Mouse (Mus musculus) ES-Bruce4 (cell line): ENCODE data around the gene Nav3. TPM values are rescaled to one million over a fixed set of nuclear protein-coding genes. Genes with fewer than 3 reads are reported as not detected.

Experiments
- H3K27ac ChIP-seq: 2 replicates; pipeline ENCODE4 v1.5.1; 2012; ENCODE audit warnings: low read length, inconsistent platforms; ENCODE audit not compliant: insufficient read depth
- H3K27me3 ChIP-seq: 2 replicates; pipeline ENCODE4 v1.6.1; 2012; ENCODE audit warnings: mild to moderate bottlenecking, low read length, inconsistent platforms; ENCODE audit not compliant: control insufficient read depth, poor library complexity, insufficient read depth, severe bottlenecking
- H3K36me3 ChIP-seq: 2 replicates; pipeline ENCODE4 v1.6.1; 2012; ENCODE audit warnings: inconsistent platforms, mild to moderate bottlenecking, low read length, moderate library complexity; ENCODE audit not compliant: control insufficient read depth, poor library complexity, insufficient read depth, severe bottlenecking
- H3K4me1 ChIP-seq: one replicate; pipeline ENCODE4 v1.8.1; 2011; ENCODE audit warnings: low read length; ENCODE audit not compliant: control insufficient read depth, insufficient read depth
- H3K4me3 ChIP-seq: 2 replicates; pipeline ENCODE4 v1.5.1; 2011; ENCODE audit warnings: low read depth, mild to moderate bottlenecking, low read length
- H3K9ac ChIP-seq: 2 replicates; pipeline ENCODE4 v1.6.1; 2012; ENCODE audit warnings: low read depth, mild to moderate bottlenecking, inconsistent platforms; ENCODE audit not compliant: poor library complexity, severe bottlenecking
- H3K9me3 ChIP-seq: replicated peaks from 2 replicates; pipeline ENCODE4 v1.6.1; 2012; ENCODE audit warnings: mild to moderate bottlenecking, low read length, inconsistent platforms; ENCODE audit not compliant: control insufficient read depth, poor library complexity, insufficient read depth, severe bottlenecking
- CTCF ChIP-seq: IDR thresholded peaks from one replicate; pipeline ENCODE4 v1.8.1; 2011; ENCODE audit warnings: low read depth, low read length
- EP300 ChIP-seq: IDR thresholded peaks from 2 replicates; pipeline ENCODE4 v1.6.1; 2011; ENCODE audit warnings: low read depth, low read length; ENCODE audit not compliant: insufficient read depth
- POLR2A ChIP-seq: IDR thresholded peaks from one replicate; pipeline ENCODE4 v1.8.1; 2011; ENCODE audit warnings: low read length; ENCODE audit not compliant: insufficient read depth
- polyA plus RNA-seq: library from polyadenylated mRNA; stranded (reverse); fragments of >200 nt; gene quantifications from 2 replicates; pipeline ENCODE4 v1.2.4, GENCODE M21; 2011; ENCODE audit warnings: low read depth; ENCODE audit not compliant: missing spikeins, insufficient read depth, insufficient read length

Nav3 gene
- polyA plus RNA-seq, 1 experiment = 0.36 TPM

DNA sequence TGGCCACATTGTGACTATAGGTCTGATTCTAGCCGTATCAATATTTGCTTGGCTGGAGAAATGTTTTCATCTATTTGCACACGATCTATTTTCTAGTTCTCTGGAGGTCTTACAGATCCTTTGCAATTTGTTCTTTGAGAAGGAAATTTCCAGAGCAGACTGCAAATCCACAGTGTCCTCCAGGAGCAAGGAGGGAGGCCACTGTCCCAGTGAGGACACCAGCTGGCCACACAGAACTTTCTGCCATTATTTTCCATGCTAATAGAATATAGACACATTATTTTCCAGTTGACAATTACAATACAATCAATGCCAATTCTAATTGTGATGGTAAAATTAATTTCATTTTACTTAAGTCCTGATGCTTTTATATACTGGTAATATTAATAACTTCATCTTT is 783.1 kb downstream of the Nav3 start:
- TF ChIP-seq CTCF (no peak), EP300 (no peak), POLR2A (no peak)
- Histone ChIP-seq H3K27me3 (no peaks in the 10 kb centered on the region), H3K4me3 (no peak overlapping the region)

DNA sequence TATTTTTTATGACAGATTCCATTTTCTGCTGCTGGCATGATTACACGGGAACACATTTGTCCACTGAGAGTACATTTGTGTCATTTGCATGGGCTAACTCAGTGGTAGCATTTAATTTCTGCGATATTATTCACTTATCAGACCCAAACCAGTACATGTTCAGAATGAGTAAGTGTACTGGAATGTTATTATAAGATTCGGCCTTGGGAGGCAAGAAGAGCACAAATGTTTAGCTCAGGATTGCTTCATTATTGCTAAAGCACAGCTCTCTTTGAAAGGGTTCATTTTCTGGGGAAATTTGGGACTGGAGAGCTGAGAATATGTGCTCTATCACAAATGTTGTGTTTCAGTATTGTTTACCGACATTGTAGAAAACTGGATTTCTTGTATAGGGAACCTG is 788.6 kb downstream of the Nav3 start:
- Histone ChIP-seq H3K9ac (no peak overlapping the region), H3K36me3 (no peaks in the 10 kb centered on the region), H3K27me3 (no peaks in the 10 kb centered on the region; the same call in 1 of the 2 replicates), H3K27ac (no peak overlapping the region), H3K9me3 (no peaks in the 10 kb centered on the region), H3K4me3 (no peak overlapping the region), H3K4me1 (no peaks in the 10 kb centered on the region)
- TF ChIP-seq POLR2A = no peak
- no peak for TF ChIP-seq CTCF
- TF ChIP-seq EP300 = no peak

More for the DNA sequence above, 783.1 kb downstream of the Nav3 start:
- Histone ChIP-seq H3K36me3 (no peaks in the 10 kb centered on the region), H3K9ac (no peak overlapping the region), H3K4me1 (no peaks in the 10 kb centered on the region), H3K9me3 (no peaks in the 10 kb centered on the region), H3K27ac (no peak overlapping the region)

- H3K9me3 ChIP-seq = no peaks in the 10 kb centered on the region
- TF ChIP-seq EP300 (no peak), CTCF (peak; percentile 38)
- H3K4me3 ChIP-seq = no peak overlapping the region
- H3K27ac ChIP-seq = no peak overlapping the region
- H3K9ac ChIP-seq = no peak overlapping the region
- no peaks in the 10 kb centered on the region for H3K4me1 ChIP-seq
- H3K27me3 ChIP-seq = no peaks in the 10 kb centered on the region; the same call in 1 of the 2 replicates
- H3K36me3 ChIP-seq = no peaks in the 10 kb centered on the region
These were observed 791.2 kb downstream of the Nav3 start for GRCm38 (mm10) chr10:109664629-109665317.

GRCm38 (mm10) chr10:109651516-109651915 is 804.5 kb downstream of the Nav3 start:
- H3K27ac ChIP-seq = no peak overlapping the region
- no peaks in the 10 kb centered on the region for H3K9me3 ChIP-seq
- no peaks in the 10 kb centered on the region for H3K27me3 ChIP-seq
- no peak overlapping the region for H3K4me3 ChIP-seq
- TF ChIP-seq EP300 (no peak), POLR2A (no peak), CTCF (no peak)
- H3K9ac ChIP-seq = no peak overlapping the region
- H3K4me1 ChIP-seq = no peaks in the 10 kb centered on the region
- no peaks in the 10 kb centered on the region for H3K36me3 ChIP-seq

- TF ChIP-seq EP300 (no peak), CTCF (no peak), POLR2A (no peak)
- Histone ChIP-seq H3K27me3 (no peaks in the 10 kb centered on the region), H3K4me3 (no peak overlapping the region), H3K9ac (no peak overlapping the region), H3K27ac (no peak overlapping the region), H3K9me3 (no peaks in the 10 kb centered on the region), H3K4me1 (no peaks in the 10 kb centered on the region), H3K36me3 (no peaks in the 10 kb centered on the region)
These were observed 812.4 kb downstream of the Nav3 start for GRCm38 (mm10) chr10:109643598-109643997.

DNA sequence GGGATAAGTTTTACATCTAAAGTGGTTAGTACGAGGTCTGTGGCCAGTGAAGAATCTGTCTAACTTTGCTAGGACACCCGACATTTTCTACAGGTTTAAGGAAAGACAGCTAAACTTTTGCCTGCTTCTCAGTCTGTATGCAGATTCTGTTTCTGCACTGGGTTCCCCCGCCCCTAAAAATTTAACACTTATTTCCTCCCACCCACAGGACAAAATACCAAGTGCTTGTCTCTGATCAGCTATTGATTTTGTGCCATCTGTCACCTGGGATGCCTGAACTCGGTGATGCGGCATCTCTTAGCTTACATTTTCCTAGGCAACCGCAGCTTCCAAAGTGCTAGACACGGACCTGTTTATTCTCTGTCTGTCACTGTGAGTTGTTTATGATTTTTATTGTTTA is 814.2 kb downstream of the Nav3 start:
- H3K27me3 ChIP-seq = no peaks in the 10 kb centered on the region
- H3K27ac ChIP-seq = no peak overlapping the region
- TF ChIP-seq POLR2A (no peak), EP300 (no peak), CTCF (no peak)
- no peaks in the 10 kb centered on the region for H3K4me1 ChIP-seq
- H3K36me3 ChIP-seq = no peaks in the 10 kb centered on the region
- H3K9me3 ChIP-seq = no peaks in the 10 kb centered on the region
- H3K4me3 ChIP-seq = no peak overlapping the region
- no peak overlapping the region for H3K9ac ChIP-seq
